Mouse (Mus musculus): ENCODE results near the gene Cbx7. TPM values are rescaled to one million over a fixed set of nuclear protein-coding genes. Genes with fewer than 3 reads are reported as not detected.
A peak's percentile ranks its signal among the peaks of the same experiment; 100 is the strongest.
"Not testable (repeated sequence)": the region's sequence is repeated elsewhere in the genome, so short reads cannot be mapped to it uniquely, and the experiment has no call there.

Cbx7 gene
- polyA plus RNA-seq, 1 experiment from 2014 or later = 2.0 TPM

- no peak overlapping the region for H3K27ac ChIP-seq (ENCODE audit: low read depth, low read length)
- peaks cover 2% of the 10 kb centered on the region; the same call in 1 of the 2 replicates for H3K36me3 ChIP-seq (ENCODE audit: control insufficient read depth, insufficient read depth, low read length)
- WGBS = 85% methylated on average over 2 of the region's 2 CpGs
These were observed 69.5 kb downstream of the Cbx7 start for GRCm38 (mm10) chr15:79901399-79901798.

GRCm38 (mm10) chr15:79900751-79901150, 70.2 kb downstream of the Cbx7 start:
- Histone ChIP-seq H3K4me2 (replicated peaks; ENCODE audit: low read depth, low read length) (no peak overlapping the region), H3K9me3 (ENCODE audit: control insufficient read depth, low read length) (no peaks in the 10 kb centered on the region), H3K9ac (ENCODE audit: low read depth, low read length) (no peak overlapping the region), H3K4me3 (ENCODE audit: low read length) (no peak overlapping the region), H3K27me3 (ENCODE audit: control insufficient read depth, insufficient read depth, low read length) (no peaks in the 10 kb centered on the region), H3K27ac (ENCODE audit: low read depth, low read length) (no peak overlapping the region), H3K36me3 (ENCODE audit: control insufficient read depth, insufficient read depth, low read length) (peaks cover 2% of the 10 kb centered on the region; the same call in 1 of the 2 replicates), H3K4me1 (ENCODE audit: control insufficient read depth, insufficient read depth, low read length) (no peaks in the 10 kb centered on the region)
- ATAC-seq (ENCODE audit: low FRiP score, low TSS enrichment) = no peak
- WGBS = 73% methylated on average over 7 of the region's 7 CpGs

More at GRCm38 (mm10) chr15:79901399-79901798, 69.5 kb downstream of the Cbx7 start:
- no peak for ATAC-seq (ENCODE audit: low FRiP score, low TSS enrichment)
- no peaks in the 10 kb centered on the region for H3K27me3 ChIP-seq (ENCODE audit: control insufficient read depth, insufficient read depth, low read length)
- H3K4me3 ChIP-seq (ENCODE audit: low read length) = no peak overlapping the region
- H3K9me3 ChIP-seq (ENCODE audit: control insufficient read depth, low read length) = no peaks in the 10 kb centered on the region
- no peak overlapping the region for H3K4me2 ChIP-seq (replicated peaks; ENCODE audit: low read depth, low read length)
- H3K9ac ChIP-seq (ENCODE audit: low read depth, low read length) = no peak overlapping the region
- no peaks in the 10 kb centered on the region for H3K4me1 ChIP-seq (ENCODE audit: control insufficient read depth, insufficient read depth, low read length)

GRCm38 (mm10) chr15:79899828-79900510, 71.0 kb downstream of the Cbx7 start:
- peaks cover 2% of the 10 kb centered on the region; the same call in 1 of the 2 replicates for H3K36me3 ChIP-seq (ENCODE audit: control insufficient read depth, insufficient read depth, low read length)
- no peaks in the 10 kb centered on the region for H3K9me3 ChIP-seq (ENCODE audit: control insufficient read depth, low read length)
- no peak overlapping the region for H3K27ac ChIP-seq (ENCODE audit: low read depth, low read length)
- H3K27me3 ChIP-seq (ENCODE audit: control insufficient read depth, insufficient read depth, low read length) = no peaks in the 10 kb centered on the region
- H3K9ac ChIP-seq (ENCODE audit: low read depth, low read length) = no peak overlapping the region
- H3K4me2 ChIP-seq (replicated peaks; ENCODE audit: low read depth, low read length) = no peak overlapping the region
- 73% methylated on average over 6 of the region's 6 CpGs for WGBS
- H3K4me3 ChIP-seq (ENCODE audit: low read length) = no peak overlapping the region
- no peak for ATAC-seq (ENCODE audit: low FRiP score, low TSS enrichment)
- H3K4me1 ChIP-seq (ENCODE audit: control insufficient read depth, insufficient read depth, low read length) = no peaks in the 10 kb centered on the region

GRCm38 (mm10) chr15:79898988-79899387, 71.9 kb downstream of the Cbx7 start:
- Histone ChIP-seq H3K9ac (ENCODE audit: low read depth, low read length) (no peak overlapping the region), H3K9me3 (ENCODE audit: control insufficient read depth, low read length) (no peaks in the 10 kb centered on the region), H3K27me3 (ENCODE audit: control insufficient read depth, insufficient read depth, low read length) (no peaks in the 10 kb centered on the region), H3K4me2 (replicated peaks; ENCODE audit: low read depth, low read length) (no peak overlapping the region), H3K27ac (ENCODE audit: low read depth, low read length) (no peak overlapping the region), H3K4me1 (ENCODE audit: control insufficient read depth, insufficient read depth, low read length) (no peaks in the 10 kb centered on the region), H3K4me3 (ENCODE audit: low read length) (no peak overlapping the region), H3K36me3 (ENCODE audit: control insufficient read depth, insufficient read depth, low read length) (peaks cover 2% of the 10 kb centered on the region; the same call in 1 of the 2 replicates)
- no peak for ATAC-seq (ENCODE audit: low FRiP score, low TSS enrichment)
- WGBS = 89% methylated on average over 5 of the region's 5 CpGs

GRCm38 (mm10) chr15:79896080-79896725, 74.7 kb downstream of the Cbx7 start:
- no peaks in the 10 kb centered on the region for H3K9me3 ChIP-seq (ENCODE audit: control insufficient read depth, low read length)
- 77% methylated on average over 9 of the region's 9 CpGs for WGBS
- peaks cover 2% of the 10 kb centered on the region; the same call in 1 of the 2 replicates for H3K36me3 ChIP-seq (ENCODE audit: control insufficient read depth, insufficient read depth, low read length)
- H3K4me3 ChIP-seq (ENCODE audit: low read length) = no peak overlapping the region
- no peak overlapping the region for H3K4me2 ChIP-seq (replicated peaks; ENCODE audit: low read depth, low read length)
- H3K27me3 ChIP-seq (ENCODE audit: control insufficient read depth, insufficient read depth, low read length) = no peaks in the 10 kb centered on the region; the same call in none of the 2 replicates
- no peak overlapping the region for H3K27ac ChIP-seq (ENCODE audit: low read depth, low read length)
- no peak overlapping the region for H3K9ac ChIP-seq (ENCODE audit: low read depth, low read length)
- H3K4me1 ChIP-seq (ENCODE audit: control insufficient read depth, insufficient read depth, low read length) = no peaks in the 10 kb centered on the region
- no peak for ATAC-seq (ENCODE audit: low FRiP score, low TSS enrichment)

- 87% methylated on average over 10 of the region's 23 CpGs for WGBS
- H3K27ac ChIP-seq (ENCODE audit: low read depth, low read length); H3K36me3 ChIP-seq (ENCODE audit: control insufficient read depth, insufficient read depth, low read length); ATAC-seq (ENCODE audit: low FRiP score, low TSS enrichment); H3K9me3 ChIP-seq (ENCODE audit: control insufficient read depth, low read length); H3K4me1 ChIP-seq (ENCODE audit: control insufficient read depth, insufficient read depth, low read length); H3K4me2 ChIP-seq (replicated peaks; ENCODE audit: low read depth, low read length); H3K4me3 ChIP-seq (ENCODE audit: low read length); H3K9ac ChIP-seq (ENCODE audit: low read depth, low read length); H3K27me3 ChIP-seq (ENCODE audit: control insufficient read depth, insufficient read depth, low read length): not testable (repeated sequence)
These were observed 75.5 kb downstream of the Cbx7 start for GRCm38 (mm10) chr15:79895221-79896079.

- Histone ChIP-seq H3K4me1 (ENCODE audit: control insufficient read depth, insufficient read depth, low read length) (no peaks in the 10 kb centered on the region), H3K27ac (ENCODE audit: low read depth, low read length) (no peak overlapping the region), H3K4me2 (replicated peaks; ENCODE audit: low read depth, low read length) (no peak overlapping the region), H3K36me3 (ENCODE audit: control insufficient read depth, insufficient read depth, low read length) (peaks cover 2% of the 10 kb centered on the region; the same call in 1 of the 2 replicates), H3K27me3 (ENCODE audit: control insufficient read depth, insufficient read depth, low read length) (no peaks in the 10 kb centered on the region; the same call in none of the 2 replicates), H3K9ac (ENCODE audit: low read depth, low read length) (no peak overlapping the region), H3K4me3 (ENCODE audit: low read length) (no peak overlapping the region), H3K9me3 (ENCODE audit: control insufficient read depth, low read length) (no peaks in the 10 kb centered on the region)
- 80% methylated on average over 4 of the region's 4 CpGs for WGBS
- ATAC-seq (ENCODE audit: low FRiP score, low TSS enrichment) = no peak
These were observed 76.6 kb downstream of the Cbx7 start for GRCm38 (mm10) chr15:79894343-79894742.

- ATAC-seq (ENCODE audit: low FRiP score, low TSS enrichment) = no peak
- Histone ChIP-seq H3K4me2 (replicated peaks; ENCODE audit: low read depth, low read length) (0 out of 2 replicates have a peak overlapping the region, but pooled peaks have one; percentile 60), H3K27me3 (ENCODE audit: control insufficient read depth, insufficient read depth, low read length) (no peaks in the 10 kb centered on the region; the same call in none of the 2 replicates), H3K9ac (ENCODE audit: low read depth, low read length) (no peak overlapping the region), H3K27ac (ENCODE audit: low read depth, low read length) (no peak overlapping the region), H3K4me3 (ENCODE audit: low read length) (no peak overlapping the region), H3K36me3 (ENCODE audit: control insufficient read depth, insufficient read depth, low read length) (no peaks in the 10 kb centered on the region; the same call in 1 of the 2 replicates), H3K4me1 (ENCODE audit: control insufficient read depth, insufficient read depth, low read length) (no peaks in the 10 kb centered on the region), H3K9me3 (ENCODE audit: control insufficient read depth, low read length) (no peaks in the 10 kb centered on the region)
- WGBS = 64% methylated on average over 3 of the region's 3 CpGs
These were observed 77.1 kb downstream of the Cbx7 start for GRCm38 (mm10) chr15:79893824-79894123.
